Mouse (Mus musculus) MN1 (cell line): ENCODE data around the gene Il12rb2.

ENCODE experiments used
- DNase-seq: peaks from one replicate; pipeline ENCODE4 v3.0.0-alpha.2; 2016; ENCODE audit warnings: low spot score

Gene Il12rb2

GRCm38 (mm10) chr6:67375982-67376391 is at the start of gene Il12rb2:
TSS of gene Il12rb2 (minus strand) at chr6:67376188.
- no peak for DNase-seq

- DNase-seq, result no peak
These were observed 45.8 kb upstream of the Il12rb2 start for GRCm38 (mm10) chr6:67421761-67422160.

GRCm38 (mm10) chr6:67416557-67416956 is 40.6 kb upstream of the Il12rb2 start:
- no peak for DNase-seq

- no peak for DNase-seq
These were observed 39.3 kb upstream of the Il12rb2 start for GRCm38 (mm10) chr6:67415276-67415675.

- no peak for DNase-seq
These were observed 37.4 kb upstream of the Il12rb2 start for GRCm38 (mm10) chr6:67413378-67413777.

- no peak for DNase-seq
These were observed 29.3 kb upstream of the Il12rb2 start for GRCm38 (mm10) chr6:67405281-67405682.

- DNase-seq, result no peak
These were observed 23.6 kb upstream of the Il12rb2 start for GRCm38 (mm10) chr6:67399551-67399950.

GRCm38 (mm10) chr6:67365785-67366184 is 10.2 kb downstream of the Il12rb2 start:
- DNase-seq, result no peak

- DNase-seq, result no peak
These were observed 27.9 kb downstream of the Il12rb2 start for GRCm38 (mm10) chr6:67348065-67348464.

GRCm38 (mm10) chr6:67339494-67339893 is 36.5 kb downstream of the Il12rb2 start:
- no peak for DNase-seq

GRCm38 (mm10) chr6:67337943-67338342 is 38.0 kb downstream of the Il12rb2 start:
- no peak for DNase-seq

GRCm38 (mm10) chr6:67323788-67324187 is 52.2 kb downstream of the Il12rb2 start:
- DNase-seq, result no peak

- no peak for DNase-seq
These were observed 57.5 kb downstream of the Il12rb2 start for GRCm38 (mm10) chr6:67318451-67318850.

GRCm38 (mm10) chr6:67317827-67318338 is 58.1 kb downstream of the Il12rb2 start:
- no peak for DNase-seq

- no peak for DNase-seq
These were observed 58.9 kb downstream of the Il12rb2 start for GRCm38 (mm10) chr6:67317068-67317467.

GRCm38 (mm10) chr6:67314697-67315096 is 61.3 kb downstream of the Il12rb2 start:
- no peak for DNase-seq

- no peak for DNase-seq
These were observed 66.2 kb downstream of the Il12rb2 start for GRCm38 (mm10) chr6:67309752-67310151.

GRCm38 (mm10) chr6:67308994-67309393 is 67.0 kb downstream of the Il12rb2 start:
- DNase-seq, result no peak

- no peak for DNase-seq
These were observed 72.8 kb downstream of the Il12rb2 start for GRCm38 (mm10) chr6:67303210-67303609.

- DNase-seq, result no peak
These were observed 73.5 kb downstream of the Il12rb2 start for GRCm38 (mm10) chr6:67302471-67302870.

- no peak for DNase-seq
These were observed 74.8 kb downstream of the Il12rb2 start for GRCm38 (mm10) chr6:67301230-67301629.

GRCm38 (mm10) chr6:67300710-67301163 is 75.3 kb downstream of the Il12rb2 start:
- no peak for DNase-seq

- DNase-seq, result no peak
These were observed 75.7 kb downstream of the Il12rb2 start for GRCm38 (mm10) chr6:67300300-67300699.

- DNase-seq, result no peak
These were observed 77.2 kb downstream of the Il12rb2 start for GRCm38 (mm10) chr6:67298742-67299141.

GRCm38 (mm10) chr6:67296126-67296525 is 79.9 kb downstream of the Il12rb2 start:
- no peak for DNase-seq
